Mouse (Mus musculus) CD8-positive naive resting alpha-beta T cell, adult 57 days (primary cell): ENCODE results near the gene Fam78b. TPM values are rescaled to one million over a fixed set of nuclear protein-coding genes. Genes with fewer than 3 reads are reported as not detected.

Experiments
- total RNA-seq: library from RNA; stranded (reverse); gene quantifications from one replicate; pipeline ENCODE4 v1.2.4, GENCODE M21; 2023

The Fam78b gene
- total RNA-seq: 3.4 TPM

GRCm38 (mm10) chr1:167001174-167001843 is at the start of gene Fam78b:
Gene Fam78b (plus strand): TSS chr1:167001417.

